Mouse (Mus musculus) G1E (cell line): ENCODE data around the gene Sorl1. TPM values are rescaled to one million over a fixed set of nuclear protein-coding genes. Genes with fewer than 3 reads are reported as not detected.
A peak's percentile ranks its signal among the peaks of the same experiment; 100 is the strongest.

ENCODE experiments used
- ATAC-seq: 2 replicates; pipeline ENCODE4 v1.8.0; 2016; ENCODE audit warnings: mild to moderate bottlenecking; ENCODE audit not compliant: insufficient number of reproducible peaks, poor library complexity, low FRiP score, severe bottlenecking; ENCODE audit errors: extremely low read depth
- DNase-seq: peaks from one replicate; pipeline ENCODE4 v3.0.0; 2012; ENCODE audit warnings: low spot score
- H3K27me3 ChIP-seq: 2 replicates; pipeline ENCODE4 v1.6.1; 2012; ENCODE audit warnings: mild to moderate bottlenecking, low read length, inconsistent platforms; ENCODE audit not compliant: insufficient read depth
- H3K36me3 ChIP-seq: replicated peaks from 2 replicates; pipeline ENCODE3; 2012; ENCODE audit warnings: mild to moderate bottlenecking, inconsistent platforms
- H3K4me1 ChIP-seq: 2 replicates; pipeline ENCODE4 v1.6.1; 2012; ENCODE audit warnings: low read depth, low read length, inconsistent platforms, mixed read lengths; ENCODE audit not compliant: insufficient read depth
- H3K4me3 ChIP-seq: 2 replicates; pipeline ENCODE4 v1.5.1; 2012; ENCODE audit warnings: low read depth, mild to moderate bottlenecking, inconsistent platforms, low read length, moderate library complexity, mixed read lengths
- H3K9me3 ChIP-seq: replicated peaks from 2 replicates; pipeline ENCODE4 v1.6.1; 2012; ENCODE audit warnings: inconsistent platforms
- CTCF ChIP-seq: IDR thresholded peaks from 2 replicates; pipeline ENCODE4 v1.5.1; 2012; ENCODE audit warnings: low read depth, low read length, inconsistent platforms, mixed read lengths
- GATA1 ChIP-seq: IDR thresholded peaks from 2 replicates; pipeline ENCODE4 v1.6.1; 2012; ENCODE audit warnings: borderline replicate concordance, low read length, inconsistent platforms, mixed read lengths
- GATA2 ChIP-seq: IDR thresholded peaks from 2 replicates; pipeline ENCODE4 v1.6.1; 2012; ENCODE audit warnings: low read depth, low read length, inconsistent platforms, borderline replicate concordance
- POLR2AphosphoS5 ChIP-seq: IDR thresholded peaks from 2 replicates; pipeline ENCODE4 v1.6.1; 2012; ENCODE audit warnings: low read depth, low read length, inconsistent platforms; ENCODE audit not compliant: insufficient replicate concordance
- TAL1 ChIP-seq: conservative IDR thresholded peaks from 2 replicates; pipeline ENCODE4 v1.6.1; 2012; ENCODE audit warnings: low read depth, low read length, inconsistent platforms, mixed read lengths
- polyA plus RNA-seq: library from polyadenylated mRNA; stranded (reverse); fragments of >175 nt; gene quantifications from 2 replicates; pipeline ENCODE4 v1.2.3, GENCODE M21; 2012
- total RNA-seq, 2 experiments: library from RNA; stranded (forward) in 1 of 2; stranded (reverse) in 1 of 2; fragments of 200-1000 nt in 1 of 2; fragments of >200 nt in 1 of 2; fragmentation: Nextera tagmentation in 1 of 2; gene quantifications; 2 replicates each; pipeline ENCODE4 v1.2.3; 2014 to 2017

Sorl1 gene
- total and polyA plus RNA-seq, 3 experiments = under 0.01 to 0.05 TPM; not detected in 1

- DNase-seq (no peak), ATAC-seq (no peak)
- peaks cover 13% of the 10 kb centered on the region for H3K9me3 ChIP-seq
- TF ChIP-seq TAL1 (no peak), GATA2 (no peak), CTCF (no peak), POLR2AphosphoS5 (no peak), GATA1 (no peak)
- H3K27me3 ChIP-seq = no peaks in the 10 kb centered on the region
- no peak overlapping the region for H3K4me3 ChIP-seq
- no peaks in the 10 kb centered on the region for H3K36me3 ChIP-seq
- H3K4me1 ChIP-seq = no peaks in the 10 kb centered on the region
These were observed 119.0 kb downstream of the Sorl1 start for GRCm38 (mm10) chr9:42005101-42005500.

GRCm38 (mm10) chr9:42004140-42004539 is 120.0 kb downstream of the Sorl1 start:
- no peak for ATAC-seq
- DNase-seq = no peak

GRCm38 (mm10) chr9:41999498-42000473 is 124.3 kb downstream of the Sorl1 start:
- DNase-seq (peak; percentile 5), ATAC-seq (no peak)
- Histone ChIP-seq H3K4me3 (no peak overlapping the region), H3K4me1 (no peaks in the 10 kb centered on the region), H3K36me3 (no peaks in the 10 kb centered on the region), H3K9me3 (peaks cover 12% of the 10 kb centered on the region), H3K27me3 (no peaks in the 10 kb centered on the region)
- TF ChIP-seq CTCF (peak; percentile 68), GATA2 (no peak)

More at GRCm38 (mm10) chr9:42004140-42004539, 120.0 kb downstream of the Sorl1 start:
- Histone ChIP-seq H3K27me3 (no peaks in the 10 kb centered on the region), H3K4me3 (no peak overlapping the region), H3K36me3 (no peaks in the 10 kb centered on the region), H3K4me1 (no peaks in the 10 kb centered on the region), H3K9me3 (peaks cover 13% of the 10 kb centered on the region)
- no peak for TF ChIP-seq GATA1
- TF ChIP-seq TAL1 = no peak
- no peak for TF ChIP-seq CTCF
- TF ChIP-seq POLR2AphosphoS5 = no peak
- TF ChIP-seq GATA2 = no peak

GRCm38 (mm10) chr9:41995278-41995677 is 128.8 kb downstream of the Sorl1 start:
- DNase-seq (no peak), ATAC-seq (no peak)
- H3K4me3 ChIP-seq = no peak overlapping the region
- peaks cover 10% of the 10 kb centered on the region for H3K9me3 ChIP-seq
- TF ChIP-seq TAL1 (no peak), GATA2 (no peak), POLR2AphosphoS5 (no peak), GATA1 (no peak), CTCF (no peak)
- no peaks in the 10 kb centered on the region for H3K4me1 ChIP-seq
- no peaks in the 10 kb centered on the region for H3K36me3 ChIP-seq
- no peaks in the 10 kb centered on the region for H3K27me3 ChIP-seq

GRCm38 (mm10) chr9:41993821-41994220 is 130.3 kb downstream of the Sorl1 start:
- H3K4me1 ChIP-seq = no peaks in the 10 kb centered on the region

GRCm38 (mm10) chr9:41992841-41993240 is 131.3 kb downstream of the Sorl1 start:
- no peak for ATAC-seq
- H3K36me3 ChIP-seq = no peaks in the 10 kb centered on the region

More at GRCm38 (mm10) chr9:41993821-41994220, 130.3 kb downstream of the Sorl1 start:
- TF ChIP-seq POLR2AphosphoS5 (no peak), TAL1 (no peak), GATA2 (no peak), CTCF (no peak), GATA1 (no peak)
- Histone ChIP-seq H3K4me3 (no peak overlapping the region), H3K9me3 (peaks cover 10% of the 10 kb centered on the region), H3K36me3 (no peaks in the 10 kb centered on the region), H3K27me3 (no peaks in the 10 kb centered on the region)
- ATAC-seq = no peak
- DNase-seq = no peak

More at GRCm38 (mm10) chr9:41992841-41993240, 131.3 kb downstream of the Sorl1 start:
- DNase-seq = no peak
- TF ChIP-seq GATA1 (no peak), POLR2AphosphoS5 (no peak), GATA2 (no peak), CTCF (no peak), TAL1 (no peak)
- Histone ChIP-seq H3K27me3 (no peaks in the 10 kb centered on the region), H3K4me1 (no peaks in the 10 kb centered on the region), H3K9me3 (peaks cover 10% of the 10 kb centered on the region), H3K4me3 (no peak overlapping the region)
